Mouse (Mus musculus) liver, embryonic 14.5 days (tissue): ENCODE measurements around the gene Map4k1.

Experiments used
- CTCF ChIP-seq: IDR thresholded peaks from 2 replicates; pipeline ENCODE4 v1.5.1; 2016; ENCODE audit warnings: antibody characterized with exemption, low read depth, control low read depth
- EP300 ChIP-seq: IDR thresholded peaks from 2 replicates; pipeline ENCODE4 v1.6.1; 2016; ENCODE audit warnings: antibody characterized with exemption, low read depth

- peak; percentile 64 for TF ChIP-seq CTCF
- TF ChIP-seq EP300, result no peak
Measured at GRCm38 (mm10) chr7:29014984-29015383, 33.1 kb downstream of the Map4k1 start.
